Mouse (Mus musculus): Measurements from ENCODE around the gene Cav1. TPM values are rescaled to one million over a fixed set of nuclear protein-coding genes. Genes with fewer than 3 reads are reported as not detected.

Cav1 gene
- polyA plus RNA-seq, 1 experiment from 2014 or later, result 36.1 TPM

- no peaks in the 10 kb centered on the region for H3K36me3 ChIP-seq
- no peak for DNase-seq (ENCODE audit: low spot score)
- H3K9me3 ChIP-seq, result no peaks in the 10 kb centered on the region
- H3K27ac ChIP-seq, result peak overlapping the region; percentile 81
- peaks cover 18% of the 10 kb centered on the region for H3K4me1 ChIP-seq
- H3K27me3 ChIP-seq (ENCODE audit: insufficient read depth, poor library complexity, severe bottlenecking), result peaks cover 31% of the 10 kb centered on the region; the same call in 1 of the 2 replicates
- under 1% methylated on average over 18 of the region's 19 CpGs for WGBS
- H3K4me3 ChIP-seq, result peak overlapping the region; percentile 63
Measured at GRCm38 (mm10) chr6:17306602-17307325, 629 bp downstream of the Cav1 start.

DNA sequence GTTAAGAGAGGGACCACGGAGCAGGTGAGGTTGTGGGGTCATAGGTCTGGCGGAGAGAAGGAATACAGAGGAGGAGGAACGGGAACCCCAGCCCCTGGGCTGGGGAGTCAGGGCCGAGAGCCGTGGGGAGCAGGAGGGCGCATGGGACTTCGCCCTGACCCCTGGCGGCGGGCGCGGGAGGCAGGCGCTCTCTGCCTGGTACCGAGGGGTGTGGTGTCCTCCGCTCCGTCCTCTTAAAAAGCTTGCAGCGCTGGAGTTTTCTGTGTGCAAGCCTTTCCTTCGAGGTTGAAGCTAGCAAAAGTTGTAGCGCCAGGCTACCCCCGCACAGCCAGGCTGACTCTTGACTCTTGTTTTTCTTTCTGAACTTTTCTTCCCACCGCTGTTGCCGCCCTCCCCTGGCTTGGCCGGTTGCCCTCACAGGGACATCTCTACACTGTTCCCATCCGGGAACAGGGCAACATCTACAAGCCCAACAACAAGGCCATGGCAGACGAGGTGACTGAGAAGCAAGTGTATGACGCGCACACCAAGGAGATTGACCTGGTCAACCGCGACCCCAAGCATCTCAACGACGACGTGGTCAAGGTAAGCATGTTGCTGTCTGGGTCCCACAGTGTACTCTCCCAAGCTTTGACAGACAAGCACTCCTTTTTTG, 1.5 kb downstream of the Cav1 start:
- Histone ChIP-seq H3K4me3 (peak overlapping the region; percentile 63), H3K9me3 (no peaks in the 10 kb centered on the region), H3K36me3 (no peaks in the 10 kb centered on the region), H3K27ac (peak overlapping the region; percentile 81), H3K27me3 (ENCODE audit: insufficient read depth, poor library complexity, severe bottlenecking) (peaks cover 31% of the 10 kb centered on the region; the same call in 1 of the 2 replicates), H3K4me1 (peaks cover 18% of the 10 kb centered on the region)
- 3% methylated on average over 31 of the region's 31 CpGs for WGBS
- DNase-seq (ENCODE audit: low spot score), result no peak

GRCm38 (mm10) chr6:17308661-17309060, 2.5 kb downstream of the Cav1 start:
- Histone ChIP-seq H3K9me3 (no peaks in the 10 kb centered on the region), H3K27ac (no peak overlapping the region), H3K36me3 (no peaks in the 10 kb centered on the region), H3K4me3 (0 out of 2 replicates have a peak overlapping the region, but pooled peaks have one; percentile 5), H3K27me3 (ENCODE audit: insufficient read depth, poor library complexity, severe bottlenecking) (peaks cover 31% of the 10 kb centered on the region; the same call in 1 of the 2 replicates), H3K4me1 (peaks cover 18% of the 10 kb centered on the region)
- DNase-seq (ENCODE audit: low spot score), result no peak
- WGBS, result 40% methylated on average over 2 of the region's 2 CpGs

DNA sequence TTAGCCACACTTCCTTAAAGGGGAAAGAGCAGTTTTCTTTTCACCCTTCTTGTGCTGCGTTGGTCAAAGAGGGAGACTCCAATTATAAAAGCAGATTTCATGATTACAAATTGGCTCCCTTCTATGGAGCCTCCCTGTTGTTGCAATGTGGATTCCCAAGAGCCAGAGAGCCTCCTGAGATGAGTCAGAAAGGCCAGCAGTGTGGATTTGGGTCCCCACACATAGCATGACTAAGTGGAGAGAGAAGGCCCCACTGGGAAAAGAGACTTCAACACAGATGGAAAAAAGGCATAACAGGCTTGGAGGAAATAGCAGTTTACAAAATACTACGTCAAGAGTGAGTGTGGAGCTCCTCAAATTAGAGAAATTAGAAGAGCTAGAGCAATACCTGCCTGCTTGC, 3.1 kb downstream of the Cav1 start:
- Histone ChIP-seq H3K4me1 (peaks cover 18% of the 10 kb centered on the region), H3K4me3 (no peak overlapping the region)

GRCm38 (mm10) chr6:17314241-17314640, 8.1 kb downstream of the Cav1 start:
- H3K4me3 ChIP-seq, result no peak overlapping the region
- H3K36me3 ChIP-seq, result no peaks in the 10 kb centered on the region
- H3K9me3 ChIP-seq, result no peaks in the 10 kb centered on the region
- peaks cover 4% of the 10 kb centered on the region; the same call in 1 of the 2 replicates for H3K27me3 ChIP-seq (ENCODE audit: insufficient read depth, poor library complexity, severe bottlenecking)
- H3K4me1 ChIP-seq, result peaks cover 19% of the 10 kb centered on the region
- H3K27ac ChIP-seq, result no peak overlapping the region
- 82% methylated on average over 2 of the region's 2 CpGs for WGBS
- no peak for DNase-seq (ENCODE audit: low spot score)

More for the DNA sequence above, 3.1 kb downstream of the Cav1 start:
- WGBS, result 75% methylated on average over 2 of the region's 2 CpGs
- DNase-seq (ENCODE audit: low spot score), result no peak
- no peaks in the 10 kb centered on the region for H3K36me3 ChIP-seq
- peaks cover 31% of the 10 kb centered on the region; the same call in 1 of the 2 replicates for H3K27me3 ChIP-seq (ENCODE audit: insufficient read depth, poor library complexity, severe bottlenecking)
- no peaks in the 10 kb centered on the region for H3K9me3 ChIP-seq
- no peak overlapping the region for H3K27ac ChIP-seq

DNA sequence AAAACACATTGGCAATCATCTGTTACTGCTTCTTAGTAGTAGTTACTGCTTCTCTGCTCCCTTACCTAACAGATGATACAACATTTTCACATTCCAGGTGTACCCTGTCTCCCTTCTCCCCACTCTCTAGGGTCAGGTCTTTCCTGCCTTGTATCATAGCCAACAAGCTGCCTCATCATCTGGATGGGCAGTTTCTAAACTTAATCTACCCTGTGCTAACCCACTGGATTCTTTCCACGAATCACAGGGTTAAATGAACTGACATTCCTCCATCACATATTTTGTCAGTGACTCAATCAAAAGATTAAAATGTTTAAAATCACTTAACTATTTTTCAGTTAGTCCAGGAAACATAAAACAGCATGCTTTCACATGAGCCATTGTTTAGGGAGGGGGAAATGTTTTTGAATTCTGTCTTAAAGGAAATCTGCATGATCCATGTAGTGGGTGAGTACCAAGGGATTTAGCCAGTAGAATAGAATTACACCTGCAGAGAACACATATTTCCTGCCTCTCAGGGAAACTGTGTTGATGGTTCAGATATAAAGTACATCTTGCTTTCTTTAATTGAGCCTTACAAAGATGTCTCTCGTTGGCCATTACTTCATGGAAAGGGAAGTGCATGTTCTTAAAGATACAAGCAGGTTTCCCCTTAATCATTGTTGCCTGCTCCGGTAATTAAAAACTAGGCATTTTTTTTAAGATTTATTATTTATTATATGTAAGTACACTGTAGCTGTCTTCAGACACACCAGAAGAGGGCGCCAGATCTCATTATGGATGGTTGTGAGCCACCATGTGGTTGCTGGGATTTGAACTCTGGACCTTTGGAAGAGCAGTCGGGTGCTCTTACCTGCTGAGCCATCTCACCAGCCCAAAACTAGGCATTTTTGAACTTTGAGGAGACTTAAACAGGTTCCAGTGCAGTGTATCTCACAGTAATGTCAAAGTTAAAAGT, 8.8 kb downstream of the Cav1 start:
- 80% methylated on average over 5 of the region's 5 CpGs for WGBS
- no peak overlapping the region for H3K27ac ChIP-seq
- no peak overlapping the region for H3K4me3 ChIP-seq
- H3K36me3 ChIP-seq, result no peaks in the 10 kb centered on the region
- peaks cover 19% of the 10 kb centered on the region for H3K4me1 ChIP-seq
- no peaks in the 10 kb centered on the region for H3K9me3 ChIP-seq
- no peak for DNase-seq (ENCODE audit: low spot score)
- H3K27me3 ChIP-seq (ENCODE audit: insufficient read depth, poor library complexity, severe bottlenecking), result no peaks in the 10 kb centered on the region

- peaks cover 19% of the 10 kb centered on the region for H3K4me1 ChIP-seq
- no peak overlapping the region for H3K4me3 ChIP-seq
- H3K9me3 ChIP-seq, result no peaks in the 10 kb centered on the region
- 56% methylated on average over 15 of the region's 15 CpGs for WGBS
- no peaks in the 10 kb centered on the region for H3K27me3 ChIP-seq (ENCODE audit: insufficient read depth, poor library complexity, severe bottlenecking)
- no peaks in the 10 kb centered on the region for H3K36me3 ChIP-seq
- DNase-seq (ENCODE audit: low spot score), result no peak
- H3K27ac ChIP-seq, result peak overlapping the region; percentile 6; the same call in 1 of the 2 replicates
Measured at GRCm38 (mm10) chr6:17316294-17317166, 10.4 kb downstream of the Cav1 start.

DNA sequence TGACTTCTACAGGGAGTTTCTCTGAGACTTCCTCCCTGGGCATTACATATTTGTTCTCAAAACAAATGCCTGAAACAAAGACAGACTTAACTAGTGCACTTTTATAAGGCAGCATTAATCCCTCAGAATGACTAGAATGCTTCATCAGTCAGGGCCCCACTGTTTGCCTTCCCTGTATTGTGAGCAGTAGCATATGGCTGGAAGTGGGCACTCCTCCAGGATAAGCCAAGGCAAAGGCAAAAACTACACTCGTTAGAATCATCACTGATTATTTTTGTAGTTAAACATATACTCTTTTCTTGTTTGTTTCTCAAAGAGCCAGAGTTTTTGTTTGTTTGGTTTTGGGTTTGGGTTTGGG, 11.0 kb downstream of the Cav1 start:
- peak overlapping the region; percentile 6; the same call in 1 of the 2 replicates for H3K27ac ChIP-seq
- DNase-seq (ENCODE audit: low spot score), result no peak
- no peaks in the 10 kb centered on the region for H3K36me3 ChIP-seq
- WGBS, result 40% methylated on average over 1 of the region's 1 CpGs
- no peaks in the 10 kb centered on the region for H3K27me3 ChIP-seq (ENCODE audit: insufficient read depth, poor library complexity, severe bottlenecking)
- H3K9me3 ChIP-seq, result no peaks in the 10 kb centered on the region
- H3K4me3 ChIP-seq, result no peak overlapping the region
- peaks cover 19% of the 10 kb centered on the region for H3K4me1 ChIP-seq

DNA sequence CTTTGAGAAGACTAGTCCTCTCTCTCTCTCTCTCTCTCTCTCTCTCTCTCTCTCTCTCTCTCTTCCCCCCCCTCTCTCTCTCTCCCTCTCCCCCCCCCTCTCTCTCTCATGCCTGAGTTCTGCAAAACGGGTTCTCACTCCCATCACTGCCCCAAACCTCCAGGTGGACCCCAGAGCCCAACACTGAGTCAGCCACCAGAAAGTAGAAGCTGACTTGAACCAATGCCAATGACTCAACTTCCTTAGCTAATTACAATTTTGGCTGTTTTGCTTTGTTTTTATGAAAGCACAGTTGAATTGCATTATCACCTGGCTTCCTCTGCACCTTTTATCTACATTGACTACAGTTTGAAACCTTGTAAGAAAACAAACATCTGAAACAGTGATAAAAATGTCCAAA, 11.8 kb downstream of the Cav1 start:
- no peaks in the 10 kb centered on the region for H3K36me3 ChIP-seq

GRCm38 (mm10) chr6:17321976-17322375, 15.8 kb downstream of the Cav1 start:
- 76% methylated on average over 6 of the region's 6 CpGs for WGBS
- H3K27ac ChIP-seq, result no peak overlapping the region

More for the DNA sequence above, 11.8 kb downstream of the Cav1 start:
- Histone ChIP-seq H3K4me1 (peaks cover 19% of the 10 kb centered on the region), H3K9me3 (no peaks in the 10 kb centered on the region), H3K27me3 (ENCODE audit: insufficient read depth, poor library complexity, severe bottlenecking) (no peaks in the 10 kb centered on the region), H3K27ac (no peak overlapping the region), H3K4me3 (no peak overlapping the region)
- WGBS, result 40% methylated on average over 1 of the region's 1 CpGs
- DNase-seq (ENCODE audit: low spot score), result no peak

DNA sequence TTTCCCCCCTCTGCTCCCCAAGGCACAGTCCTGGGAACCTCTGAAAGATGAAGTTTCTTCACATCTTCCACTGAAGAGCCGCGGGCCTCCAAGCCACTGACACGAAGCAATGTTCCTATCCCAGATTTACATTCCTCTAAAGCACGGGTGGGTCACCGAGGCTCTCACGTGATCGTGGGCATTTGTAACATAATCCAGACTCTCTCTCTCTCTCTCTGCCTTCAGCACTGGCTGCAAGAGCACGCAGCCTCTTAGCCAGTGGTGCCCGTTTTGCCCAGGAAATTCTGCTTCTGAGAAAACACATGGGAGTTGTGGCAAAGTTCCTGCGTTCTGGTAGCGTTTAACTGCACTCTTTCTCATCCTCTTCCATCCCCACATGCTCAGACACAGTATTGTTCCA, 21.1 kb downstream of the Cav1 start:
- peak overlapping the region; percentile 34; the same call in 1 of the 2 replicates for H3K4me3 ChIP-seq

More at GRCm38 (mm10) chr6:17321976-17322375, 15.8 kb downstream of the Cav1 start:
- no peak overlapping the region for H3K4me3 ChIP-seq
- no peaks in the 10 kb centered on the region for H3K36me3 ChIP-seq
- H3K27me3 ChIP-seq (ENCODE audit: insufficient read depth, poor library complexity, severe bottlenecking), result no peaks in the 10 kb centered on the region
- DNase-seq (ENCODE audit: low spot score), result no peak
- H3K4me1 ChIP-seq, result peaks cover 22% of the 10 kb centered on the region; the same call in 1 of the 2 replicates
- H3K9me3 ChIP-seq, result no peaks in the 10 kb centered on the region

DNA sequence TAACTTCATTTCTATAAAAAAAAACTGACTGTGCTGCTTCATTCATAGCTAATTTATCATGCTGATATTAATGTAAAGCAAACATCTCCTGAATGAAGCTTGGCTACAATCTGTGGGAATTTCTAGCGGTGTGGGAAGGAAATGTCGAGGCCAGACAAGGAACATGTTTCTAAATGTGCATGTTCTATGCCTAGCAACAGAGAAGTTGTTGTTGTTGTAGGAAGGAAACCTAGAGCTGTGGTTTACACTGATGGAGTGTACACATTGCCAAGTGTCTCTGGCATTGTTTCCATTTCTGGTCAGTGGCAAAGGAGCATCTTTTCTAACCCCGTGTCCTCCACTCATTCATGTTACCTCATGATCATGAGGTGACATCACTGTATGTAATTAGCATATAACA, 23.7 kb downstream of the Cav1 start:
- Histone ChIP-seq H3K9me3 (no peaks in the 10 kb centered on the region), H3K4me3 (no peak overlapping the region), H3K27me3 (ENCODE audit: insufficient read depth, poor library complexity, severe bottlenecking) (no peaks in the 10 kb centered on the region), H3K36me3 (no peaks in the 10 kb centered on the region), H3K4me1 (peaks cover 18% of the 10 kb centered on the region), H3K27ac (no peak overlapping the region)
- WGBS, result 76% methylated on average over 3 of the region's 3 CpGs
- no peak for DNase-seq (ENCODE audit: low spot score)

More for the DNA sequence above, 21.1 kb downstream of the Cav1 start:
- no peaks in the 10 kb centered on the region for H3K36me3 ChIP-seq
- no peaks in the 10 kb centered on the region for H3K9me3 ChIP-seq
- no peak overlapping the region for H3K27ac ChIP-seq
- DNase-seq (ENCODE audit: low spot score), result no peak
- H3K4me1 ChIP-seq, result peaks cover 18% of the 10 kb centered on the region
- H3K27me3 ChIP-seq (ENCODE audit: insufficient read depth, poor library complexity, severe bottlenecking), result no peaks in the 10 kb centered on the region
- 37% methylated on average over 11 of the region's 11 CpGs for WGBS
